Mouse (Mus musculus) inflammation-experienced regulatory T-cells, adult 6 months (primary cell): ENCODE results near the gene Pbx4. TPM values are rescaled to one million over a fixed set of nuclear protein-coding genes. Genes with fewer than 3 reads are reported as not detected.

Experiments used
- ATAC-seq: one replicate; pipeline ENCODE4 v1.8.0; 2017
- polyA plus RNA-seq, 3 experiments: library from polyadenylated mRNA; unstranded; fragments of 100-300 nt; shearing (Covaris generic); gene quantifications; one replicate each; pipeline ENCODE4 v1.2.1; 2017

Pbx4 gene
- polyA plus RNA-seq, 3 experiments from 2014 or later: 7.5 to 20.8 (median 18.4) TPM

GRCm38 (mm10) chr8:69874654-69875053 lies 42.4 kb downstream of the Pbx4 start:
- ATAC-seq: no peak

DNA sequence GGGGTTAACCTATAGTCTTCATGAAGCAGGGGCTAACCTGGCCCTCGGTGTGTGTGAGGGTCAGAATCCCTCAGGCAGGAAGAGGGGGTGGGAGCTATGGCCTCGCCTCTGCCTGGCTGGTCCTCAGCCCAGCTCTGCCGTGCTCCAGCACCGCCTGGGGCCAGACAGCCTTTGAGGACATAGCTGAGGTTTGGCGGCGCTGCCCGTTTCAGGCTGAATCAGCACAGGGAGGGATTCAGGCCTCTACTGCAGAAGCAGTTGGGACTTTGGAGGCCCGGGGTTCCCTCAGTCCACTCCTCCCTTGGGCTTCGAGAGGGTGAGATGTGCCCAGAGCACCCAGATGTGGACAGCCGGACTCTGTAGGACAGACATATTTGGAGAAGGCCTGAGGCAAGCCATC lies 43.8 kb downstream of the Pbx4 start:
- ATAC-seq: no peak

- ATAC-seq: no peak
These were observed 44.7 kb downstream of the Pbx4 start for GRCm38 (mm10) chr8:69876967-69877366.

- ATAC-seq: no peak
These were observed 45.1 kb downstream of the Pbx4 start for GRCm38 (mm10) chr8:69877396-69877795.

DNA sequence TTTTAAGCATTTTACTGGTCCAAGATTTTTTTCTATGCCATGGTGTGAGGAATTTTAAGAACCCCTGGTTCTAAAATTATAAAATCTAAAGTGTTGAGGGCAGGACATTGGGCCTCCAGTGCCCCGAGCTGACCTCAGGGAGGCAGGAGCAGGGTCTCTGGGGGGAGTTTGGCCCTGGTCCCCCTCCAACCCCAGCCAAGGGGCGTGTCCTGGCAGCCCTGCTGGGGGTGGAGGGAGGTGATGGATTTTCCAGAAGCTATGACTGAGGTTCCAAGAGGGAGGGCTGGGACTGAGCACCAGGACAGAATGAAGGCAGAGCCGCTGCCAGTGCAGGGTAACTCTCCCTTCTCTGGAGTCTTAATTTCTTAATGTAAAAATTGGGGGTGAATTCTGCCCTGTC lies 45.7 kb downstream of the Pbx4 start:
- no peak for ATAC-seq

DNA sequence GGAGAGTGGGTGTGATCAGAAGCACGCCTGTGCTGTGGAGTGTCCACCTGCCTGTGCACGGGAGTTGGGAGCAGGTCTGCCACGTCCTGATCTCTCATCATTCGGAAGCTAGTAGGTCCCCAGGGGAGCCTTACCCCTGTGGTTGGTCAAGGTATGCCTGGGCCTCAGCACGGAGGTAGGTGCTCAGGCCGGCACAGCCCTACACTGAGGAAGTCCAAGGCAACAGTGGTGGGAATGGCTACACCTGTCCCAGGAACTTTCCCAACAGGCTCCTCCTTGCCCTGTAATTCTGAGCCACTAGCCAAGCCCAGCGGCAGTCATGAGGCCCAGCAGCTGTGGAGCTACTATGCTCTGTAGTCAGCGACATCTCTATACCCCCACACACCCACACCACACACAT lies 47.4 kb downstream of the Pbx4 start:
- ATAC-seq: no peak

- ATAC-seq: no peak
These were observed 48.5 kb downstream of the Pbx4 start for GRCm38 (mm10) chr8:69880841-69881240.

GRCm38 (mm10) chr8:69881261-69881865 lies 49.1 kb downstream of the Pbx4 start:
- ATAC-seq: no peak

GRCm38 (mm10) chr8:69882021-69882756 lies 49.9 kb downstream of the Pbx4 start:
- ATAC-seq: no peak

- ATAC-seq: no peak
These were observed 50.7 kb downstream of the Pbx4 start for GRCm38 (mm10) chr8:69882833-69883600.

GRCm38 (mm10) chr8:69884141-69884540 lies 51.9 kb downstream of the Pbx4 start:
- no peak for ATAC-seq

- peak; percentile 44 for ATAC-seq
These were observed 55.3 kb downstream of the Pbx4 start, which contains the start of gene Cilp2 for GRCm38 (mm10) chr8:69887289-69888243. Gene Cilp2 (minus strand): TSS chr8:69887687.

DNA sequence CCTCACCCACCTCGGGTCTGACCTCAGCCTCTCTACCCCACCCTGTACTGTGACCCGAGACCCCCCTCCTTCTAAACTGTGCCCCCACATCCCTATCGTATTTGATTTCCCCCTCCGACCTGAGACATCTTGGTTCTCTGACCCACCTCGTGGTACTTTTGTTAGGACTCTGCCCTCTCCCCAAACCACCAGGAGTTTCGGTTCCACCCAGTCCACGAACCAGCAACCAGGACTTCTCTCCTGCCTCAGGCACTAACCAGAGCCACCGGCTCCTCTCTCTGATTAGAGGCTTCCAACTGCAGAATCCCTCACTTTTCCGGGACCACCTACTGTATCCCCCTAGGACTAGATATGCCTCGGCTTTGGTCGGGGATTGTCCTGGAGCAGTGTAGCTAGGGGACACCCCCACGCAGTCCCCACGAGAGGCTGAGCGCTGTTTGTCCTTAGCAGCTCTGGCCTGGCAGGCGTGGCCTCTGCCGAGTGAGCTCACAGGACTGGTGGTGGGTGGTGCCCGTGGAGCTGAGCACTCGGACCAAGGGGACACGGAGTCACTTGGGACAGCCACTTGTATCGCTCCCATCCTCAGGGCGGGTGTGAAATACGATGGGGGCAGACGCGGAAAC lies 56.1 kb downstream of the Pbx4 start:
- ATAC-seq: no peak

DNA sequence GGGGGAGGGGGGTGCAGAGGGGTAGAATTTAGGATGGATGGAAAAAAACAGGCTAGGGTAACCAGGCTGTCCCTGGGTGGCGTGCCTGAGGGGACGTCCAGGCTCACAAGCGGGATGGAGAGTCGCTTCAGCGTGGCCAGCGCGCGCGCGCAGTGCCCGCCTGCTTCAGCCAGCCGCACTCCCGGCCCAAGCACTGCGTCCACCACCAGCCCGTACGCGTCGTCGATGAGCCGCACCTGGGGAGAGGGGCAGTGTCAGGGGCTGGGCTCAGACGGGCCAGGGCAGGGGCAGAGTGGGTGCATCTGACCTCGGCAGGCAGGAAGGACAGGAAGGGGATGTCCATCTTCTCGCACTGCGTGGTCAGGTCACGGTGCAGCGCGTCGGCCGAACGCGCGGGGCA lies 56.6 kb downstream of the Pbx4 start:
- ATAC-seq: no peak

DNA sequence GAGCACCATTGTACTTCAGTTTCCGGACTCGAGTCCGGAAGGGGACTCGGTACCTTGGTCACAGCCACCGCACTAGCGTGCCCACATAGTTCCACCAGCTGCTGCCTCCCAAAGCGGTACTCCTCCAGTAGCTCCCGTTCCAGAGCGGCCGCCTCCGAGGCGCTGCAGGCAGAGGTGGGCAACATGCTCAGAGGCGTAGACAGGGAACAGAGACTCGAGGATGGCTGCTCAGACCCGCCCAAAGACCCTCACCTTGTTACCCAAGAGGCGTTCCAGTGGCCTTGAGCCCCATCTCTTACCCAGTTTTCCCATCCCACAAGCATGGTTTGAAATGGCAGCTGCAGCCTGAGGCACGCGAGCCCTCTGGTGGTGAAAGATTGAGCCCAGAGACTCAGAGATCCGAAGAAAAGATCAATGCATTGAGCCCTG lies 58.5 kb downstream of the Pbx4 start:
- ATAC-seq: no peak

DNA sequence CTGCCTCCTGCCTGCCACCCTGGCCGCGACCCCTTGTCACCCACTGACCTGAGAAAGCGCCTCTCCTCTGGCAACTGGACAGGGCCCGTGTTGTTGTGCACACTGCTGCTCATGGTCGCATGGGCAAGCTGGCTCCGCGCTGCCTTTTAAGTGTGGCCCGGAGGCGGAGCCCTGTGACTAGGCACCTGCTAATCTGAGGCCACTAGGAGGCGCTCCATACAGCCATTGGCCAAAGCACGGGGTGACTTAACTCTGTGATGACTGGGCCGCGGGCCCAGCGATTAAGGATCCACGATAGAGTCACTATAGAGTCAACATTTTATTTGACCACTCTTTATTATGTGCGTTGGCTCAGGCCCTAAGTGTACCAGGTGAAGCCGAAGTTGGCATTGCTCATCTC lies 61.6 kb downstream of the Pbx4 start:
- no peak for ATAC-seq

DNA sequence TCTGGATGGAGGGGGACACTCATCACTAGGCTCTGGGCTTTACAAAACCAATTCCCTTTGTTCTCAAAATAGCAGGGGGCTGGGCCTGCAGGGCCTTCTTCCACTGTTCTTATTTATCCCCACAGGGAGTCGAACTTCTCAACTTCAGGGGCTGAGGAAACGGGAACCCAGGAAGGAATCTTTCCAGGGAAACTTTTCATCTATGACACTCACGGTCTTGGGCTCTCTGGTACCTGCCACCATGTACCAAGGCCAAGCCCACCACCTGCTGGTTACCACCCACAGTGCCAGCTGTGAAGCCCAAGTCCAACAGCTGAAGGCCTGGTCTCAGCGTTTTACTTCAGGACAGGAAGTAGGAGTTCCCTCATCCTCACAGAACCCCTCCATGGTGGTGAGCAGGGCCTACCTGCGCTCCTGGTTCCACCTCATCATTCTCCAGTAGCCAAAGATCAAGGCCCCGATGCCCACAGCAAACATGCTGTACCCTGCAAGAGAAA lies 62.6 kb downstream of the Pbx4 start:
- no peak for ATAC-seq

DNA sequence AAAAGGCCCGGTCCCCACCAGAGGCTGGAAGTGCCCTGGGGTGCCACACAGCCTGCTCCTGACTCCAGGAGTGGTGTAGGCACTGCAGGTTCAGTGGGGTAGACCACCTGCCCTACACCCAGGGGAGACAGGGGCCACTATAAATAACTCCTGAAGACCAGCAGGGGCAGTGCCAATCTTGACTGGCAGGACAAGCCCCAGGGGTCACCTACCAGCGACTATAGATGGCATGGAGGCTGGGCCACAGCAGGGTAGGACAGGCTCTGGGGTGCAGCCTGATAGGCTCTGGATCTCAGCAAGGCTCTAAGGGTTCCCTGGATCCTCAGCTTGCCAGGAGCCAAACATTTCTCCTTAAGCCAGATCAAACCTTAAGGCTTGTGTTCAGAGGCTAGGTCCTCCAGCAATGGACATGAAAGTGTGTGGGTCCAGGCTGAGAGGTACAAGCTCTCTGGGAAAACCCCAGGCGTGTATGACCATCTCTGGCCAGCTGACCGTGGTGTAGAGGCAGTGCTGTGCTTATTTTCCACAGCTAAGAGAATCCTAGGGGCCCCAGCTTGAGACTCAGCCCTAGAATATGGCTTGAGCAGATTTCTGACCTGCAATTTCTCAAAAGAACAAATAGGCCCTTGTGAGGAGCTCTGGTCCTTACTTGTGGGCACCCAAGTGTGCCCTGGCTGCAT lies 63.6 kb downstream of the Pbx4 start:
- no peak for ATAC-seq

- ATAC-seq: no peak
These were observed 65.6 kb downstream of the Pbx4 start for GRCm38 (mm10) chr8:69897857-69898256.

DNA sequence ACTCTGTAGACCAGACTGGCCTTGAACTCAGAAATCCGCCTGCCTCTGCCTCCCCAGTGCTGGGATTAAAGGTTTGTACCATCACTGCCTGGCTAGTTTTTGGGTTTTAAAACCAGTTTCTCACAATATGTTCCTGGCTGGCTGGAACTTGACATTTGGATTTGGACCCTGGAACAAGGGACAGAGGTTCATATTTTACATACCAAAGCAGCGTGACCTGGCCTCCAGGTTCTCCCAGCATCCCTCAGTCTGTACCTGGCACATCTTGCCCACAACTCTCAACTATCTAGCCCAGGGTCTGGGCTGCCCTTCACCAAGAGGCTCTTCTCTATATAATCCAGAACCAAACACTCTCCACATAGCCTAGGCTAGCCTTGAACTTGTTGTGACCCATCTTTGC lies 67.6 kb downstream of the Pbx4 start:
- no peak for ATAC-seq

DNA sequence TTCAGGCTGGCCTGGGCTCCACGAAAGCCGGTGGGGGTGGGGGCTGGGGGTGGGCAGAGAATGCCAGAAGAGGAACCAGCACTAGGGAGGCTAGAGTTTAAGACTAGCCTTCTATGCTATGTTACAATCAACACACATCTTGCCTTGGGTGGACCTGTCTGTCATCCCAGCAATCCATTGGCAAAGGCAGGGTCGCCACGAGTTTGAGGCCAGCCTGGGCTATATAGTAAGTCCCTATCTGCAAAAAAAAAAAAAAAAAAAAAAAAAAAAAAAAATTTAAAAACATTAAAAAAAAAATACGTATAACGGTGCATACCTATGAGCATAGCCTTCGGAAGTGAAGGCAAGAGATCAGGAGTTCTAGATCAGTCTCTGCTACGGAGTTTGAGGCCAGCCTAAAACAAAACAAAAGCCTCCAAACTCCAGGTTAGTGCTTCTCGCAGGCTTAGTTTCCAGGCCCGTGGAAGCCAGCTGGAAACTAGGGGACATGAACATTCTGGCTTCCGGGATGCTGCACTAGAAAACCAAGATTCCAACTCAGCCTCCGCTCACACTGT lies 68.7 kb downstream of the Pbx4 start:
- ATAC-seq: peak; percentile 35
